Mouse (Mus musculus): Measurements from ENCODE around the gene Ptk7. TPM values are rescaled to one million over a fixed set of nuclear protein-coding genes. Genes with fewer than 3 reads are reported as not detected.

Gene Ptk7
- polyA plus RNA-seq, 1 experiment, result 5.5 TPM

DNA sequence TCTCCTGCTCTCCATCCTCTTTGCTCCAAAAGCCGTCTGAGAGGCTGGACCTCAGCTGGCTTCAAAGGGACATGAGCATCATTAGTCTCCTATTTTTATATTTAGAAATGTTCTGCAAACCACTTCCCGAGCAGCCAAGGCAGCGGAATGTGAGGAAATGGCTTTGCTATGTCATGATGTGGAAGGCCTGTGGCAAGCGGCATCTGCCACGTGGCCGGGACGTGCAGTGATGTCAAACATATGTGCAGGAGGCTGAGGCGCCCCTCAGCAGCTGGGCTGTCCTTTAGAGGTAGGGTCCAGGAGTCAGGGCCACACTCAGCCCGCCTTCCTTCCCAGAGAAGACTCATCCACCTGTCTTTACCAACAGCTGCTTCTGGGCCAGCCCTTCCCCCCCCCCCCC lies 27.1 kb downstream of the Ptk7 start:
- Histone ChIP-seq H3K27ac (ENCODE audit: insufficient read depth, low read length) (no peak overlapping the region), H3K27me3 (ENCODE audit: control insufficient read depth, insufficient read depth, low read length) (no peaks in the 10 kb centered on the region), H3K4me1 (ENCODE audit: control insufficient read depth, insufficient read depth, low read length) (no peaks in the 10 kb centered on the region), H3K4me3 (replicated peaks; ENCODE audit: insufficient read depth, low read depth, low read length) (no peak overlapping the region)
- TF ChIP-seq CTCF (IDR thresholded peaks at IDR 0.05; ENCODE audit: borderline replicate concordance, insufficient read depth, low read depth, low read length) (no peak), POLR2A (IDR thresholded peaks at IDR 0.05; ENCODE audit: borderline replicate concordance, insufficient read depth, low read length) (no peak)
- DNase-seq, result no peak
- WGBS, result 66% methylated on average over 9 of the region's 9 CpGs

DNA sequence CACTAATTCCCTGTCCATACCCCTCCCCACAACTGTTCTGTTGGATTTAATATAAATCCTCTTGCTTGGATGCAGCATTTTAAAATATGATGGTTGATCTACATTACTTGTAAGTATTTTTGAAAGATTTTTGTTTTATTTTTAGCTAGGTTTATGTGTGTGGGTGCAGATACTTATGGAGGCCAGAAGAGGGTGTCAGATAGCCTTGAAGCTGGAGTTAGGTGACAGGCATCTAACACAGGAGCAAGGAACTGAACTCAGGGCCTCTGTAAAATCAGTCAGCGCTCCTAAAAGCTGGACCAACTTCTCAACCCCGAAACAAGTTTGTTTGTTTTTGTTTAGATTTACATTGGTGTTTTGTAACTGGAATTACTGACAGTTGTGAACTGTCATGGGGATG lies 28.7 kb downstream of the Ptk7 start:
- Histone ChIP-seq H3K27me3 (ENCODE audit: control insufficient read depth, insufficient read depth, low read length) (no peaks in the 10 kb centered on the region), H3K4me3 (replicated peaks; ENCODE audit: insufficient read depth, low read depth, low read length) (no peak overlapping the region), H3K4me1 (ENCODE audit: control insufficient read depth, insufficient read depth, low read length) (no peaks in the 10 kb centered on the region), H3K27ac (ENCODE audit: insufficient read depth, low read length) (no peak overlapping the region)
- no peak for DNase-seq
- TF ChIP-seq CTCF (IDR thresholded peaks at IDR 0.05; ENCODE audit: borderline replicate concordance, insufficient read depth, low read depth, low read length), result no peak
- no peak for TF ChIP-seq POLR2A (IDR thresholded peaks at IDR 0.05; ENCODE audit: borderline replicate concordance, insufficient read depth, low read length)
- WGBS, result 95% methylated on average over 2 of the region's 2 CpGs

DNA sequence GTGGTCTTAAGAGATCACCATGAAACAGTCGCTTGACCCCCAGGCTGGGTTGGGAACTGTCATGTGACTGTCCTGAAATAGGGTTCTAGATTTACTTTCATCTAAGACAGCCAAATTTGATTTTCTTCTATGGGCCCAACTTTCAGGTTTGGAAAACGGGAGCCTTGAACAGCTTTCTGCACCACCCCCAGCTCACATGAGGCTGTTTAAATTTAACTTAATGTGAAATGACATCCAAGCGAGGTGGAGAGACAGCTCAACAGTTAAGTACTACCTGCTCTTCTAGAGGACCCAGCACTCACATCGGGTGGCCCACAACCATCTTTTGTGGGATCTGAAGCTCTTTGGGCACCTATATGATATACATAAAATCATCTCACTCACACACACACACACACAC lies 30.3 kb downstream of the Ptk7 start:
- 77% methylated on average over 4 of the region's 4 CpGs for WGBS
- Histone ChIP-seq H3K27me3 (ENCODE audit: control insufficient read depth, insufficient read depth, low read length) (no peaks in the 10 kb centered on the region), H3K4me3 (replicated peaks; ENCODE audit: insufficient read depth, low read depth, low read length) (no peak overlapping the region), H3K4me1 (ENCODE audit: control insufficient read depth, insufficient read depth, low read length) (no peaks in the 10 kb centered on the region), H3K27ac (ENCODE audit: insufficient read depth, low read length) (no peak overlapping the region)
- DNase-seq, result no peak
- TF ChIP-seq POLR2A (IDR thresholded peaks at IDR 0.05; ENCODE audit: borderline replicate concordance, insufficient read depth, low read length) (no peak), CTCF (IDR thresholded peaks at IDR 0.05; ENCODE audit: borderline replicate concordance, insufficient read depth, low read depth, low read length) (no peak)

DNA sequence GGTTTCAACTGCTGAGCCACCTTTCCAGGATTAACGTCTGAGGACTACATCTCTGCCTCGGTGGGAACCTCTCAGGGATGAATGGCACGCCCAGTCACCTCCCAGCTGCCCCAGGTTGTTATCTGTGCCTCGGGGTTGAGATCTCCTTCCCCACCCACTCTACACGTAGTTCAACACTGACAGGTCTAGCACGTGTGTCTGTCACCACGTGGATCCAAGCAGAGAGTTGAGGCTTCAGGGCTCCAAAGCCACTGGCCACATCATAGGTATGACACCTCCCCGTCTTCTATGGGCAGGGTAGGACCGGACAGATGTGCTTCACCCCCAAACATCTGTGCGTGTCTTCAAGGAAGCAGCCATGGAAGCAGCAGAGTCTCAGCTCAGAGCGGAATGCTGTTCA lies 31.3 kb downstream of the Ptk7 start:
- TF ChIP-seq POLR2A (IDR thresholded peaks at IDR 0.05; ENCODE audit: borderline replicate concordance, insufficient read depth, low read length) (no peak), CTCF (IDR thresholded peaks at IDR 0.05; ENCODE audit: borderline replicate concordance, insufficient read depth, low read depth, low read length) (no peak)
- WGBS, result 94% methylated on average over 11 of the region's 11 CpGs

DNA sequence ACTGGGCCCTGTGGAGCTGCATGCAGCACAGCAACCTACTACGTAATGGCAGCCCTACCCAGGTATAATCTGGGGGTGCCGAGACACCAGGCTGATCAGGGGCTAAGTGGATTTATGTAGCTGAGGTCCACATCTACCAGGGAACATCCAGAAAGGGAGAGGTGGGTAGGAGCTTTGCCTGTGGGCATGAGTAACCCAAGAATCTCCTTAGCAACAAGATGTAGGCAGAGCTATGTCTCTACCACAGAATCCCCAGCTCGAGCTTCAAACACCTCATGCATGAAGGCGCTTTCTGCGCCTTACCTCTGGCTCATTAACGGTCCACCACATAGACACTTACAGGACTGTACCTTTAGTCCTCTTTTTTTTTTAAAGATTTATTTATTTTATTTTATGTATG lies 34.0 kb downstream of the Ptk7 start:
- no peak for DNase-seq
- Histone ChIP-seq H3K4me3 (replicated peaks; ENCODE audit: insufficient read depth, low read depth, low read length) (no peak overlapping the region), H3K27me3 (ENCODE audit: control insufficient read depth, insufficient read depth, low read length) (no peaks in the 10 kb centered on the region), H3K4me1 (ENCODE audit: control insufficient read depth, insufficient read depth, low read length) (no peaks in the 10 kb centered on the region), H3K27ac (ENCODE audit: insufficient read depth, low read length) (no peak overlapping the region)
- TF ChIP-seq POLR2A (IDR thresholded peaks at IDR 0.05; ENCODE audit: borderline replicate concordance, insufficient read depth, low read length) (no peak), CTCF (IDR thresholded peaks at IDR 0.05; ENCODE audit: borderline replicate concordance, insufficient read depth, low read depth, low read length) (no peak)
- WGBS, result 85% methylated on average over 6 of the region's 6 CpGs

More for the DNA sequence above, 31.3 kb downstream of the Ptk7 start:
- no peak for DNase-seq
- Histone ChIP-seq H3K27ac (ENCODE audit: insufficient read depth, low read length) (no peak overlapping the region), H3K4me3 (replicated peaks; ENCODE audit: insufficient read depth, low read depth, low read length) (no peak overlapping the region), H3K27me3 (ENCODE audit: control insufficient read depth, insufficient read depth, low read length) (no peaks in the 10 kb centered on the region), H3K4me1 (ENCODE audit: control insufficient read depth, insufficient read depth, low read length) (no peaks in the 10 kb centered on the region)

DNA sequence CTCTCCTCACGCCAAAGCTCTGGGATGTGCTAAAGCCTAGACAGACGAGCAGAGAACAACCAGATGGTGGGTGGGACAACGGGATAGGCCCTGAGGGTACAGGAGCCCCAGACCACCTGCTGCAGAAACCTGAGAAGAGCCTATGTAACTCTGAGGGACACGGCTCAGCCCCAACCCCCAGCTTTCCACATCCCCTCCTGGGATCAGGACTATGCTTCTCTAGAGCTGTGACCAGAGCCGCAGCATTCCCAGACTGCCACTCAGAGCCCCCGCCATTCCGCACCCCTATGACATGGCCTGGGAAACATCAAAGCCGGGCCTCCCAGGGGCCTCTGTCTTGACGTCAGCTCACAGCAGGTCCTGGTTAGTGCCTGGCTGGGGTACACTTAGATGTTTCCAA lies 34.7 kb downstream of the Ptk7 start:
- TF ChIP-seq POLR2A (IDR thresholded peaks at IDR 0.05; ENCODE audit: borderline replicate concordance, insufficient read depth, low read length), result no peak
- TF ChIP-seq CTCF (IDR thresholded peaks at IDR 0.05; ENCODE audit: borderline replicate concordance, insufficient read depth, low read depth, low read length), result no peak
- no peak for DNase-seq
- no peak overlapping the region for H3K4me3 ChIP-seq (replicated peaks; ENCODE audit: insufficient read depth, low read depth, low read length)
- no peak overlapping the region for H3K27ac ChIP-seq (ENCODE audit: insufficient read depth, low read length)
- H3K4me1 ChIP-seq (ENCODE audit: control insufficient read depth, insufficient read depth, low read length), result no peaks in the 10 kb centered on the region
- no peaks in the 10 kb centered on the region for H3K27me3 ChIP-seq (ENCODE audit: control insufficient read depth, insufficient read depth, low read length)
- WGBS, result 59% methylated on average over 9 of the region's 9 CpGs

DNA sequence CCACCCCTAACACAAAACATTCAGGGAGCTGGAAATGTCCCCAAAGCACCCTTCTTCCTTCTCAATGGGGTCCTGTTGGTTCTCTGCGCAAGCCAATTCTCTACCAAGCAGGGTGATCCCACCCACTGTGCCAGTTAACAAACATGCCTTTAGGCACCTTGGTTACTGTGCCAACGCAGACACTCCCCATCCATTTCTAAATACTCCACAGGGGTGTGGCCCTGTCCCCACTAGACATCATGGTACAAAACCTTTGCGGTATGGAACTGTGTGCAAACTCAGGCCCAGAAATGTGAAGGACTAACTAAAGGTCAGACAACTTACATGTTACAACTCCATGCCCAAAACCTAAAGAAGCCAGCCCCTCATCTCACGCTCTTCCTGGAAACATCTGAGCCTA lies 36.2 kb downstream of the Ptk7 start:
- 80% methylated on average over 4 of the region's 4 CpGs for WGBS
- DNase-seq, result no peak
- no peak overlapping the region for H3K4me3 ChIP-seq (replicated peaks; ENCODE audit: insufficient read depth, low read depth, low read length)
- H3K27ac ChIP-seq (ENCODE audit: insufficient read depth, low read length), result no peak overlapping the region
- H3K4me1 ChIP-seq (ENCODE audit: control insufficient read depth, insufficient read depth, low read length), result no peaks in the 10 kb centered on the region
- no peaks in the 10 kb centered on the region for H3K27me3 ChIP-seq (ENCODE audit: control insufficient read depth, insufficient read depth, low read length)
- TF ChIP-seq POLR2A (IDR thresholded peaks at IDR 0.05; ENCODE audit: borderline replicate concordance, insufficient read depth, low read length) (no peak), CTCF (IDR thresholded peaks at IDR 0.05; ENCODE audit: borderline replicate concordance, insufficient read depth, low read depth, low read length) (no peak)

DNA sequence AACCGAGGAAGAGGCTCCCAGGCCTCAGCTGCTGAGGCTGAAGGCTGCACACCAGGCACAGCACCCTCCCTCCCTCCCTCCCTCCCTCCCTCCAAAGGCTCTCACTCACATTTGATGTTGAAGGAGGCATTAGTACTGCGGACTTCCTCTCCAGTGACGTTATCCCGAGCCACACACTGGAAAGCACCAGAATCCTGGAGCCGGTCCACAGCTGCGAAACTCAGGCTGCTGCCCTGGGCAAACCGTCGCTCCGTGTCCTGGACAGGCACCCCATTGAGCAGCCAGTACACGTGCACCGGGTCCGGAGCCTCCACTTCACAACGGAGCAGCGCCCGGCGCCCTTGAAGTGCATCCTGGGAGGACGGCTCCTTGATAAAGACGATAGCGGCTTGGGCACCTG lies 37.9 kb downstream of the Ptk7 start:
- H3K27me3 ChIP-seq (ENCODE audit: control insufficient read depth, insufficient read depth, low read length), result no peaks in the 10 kb centered on the region
- no peak overlapping the region for H3K27ac ChIP-seq (ENCODE audit: insufficient read depth, low read length)
- WGBS, result 60% methylated on average over 19 of the region's 19 CpGs
- TF ChIP-seq CTCF (IDR thresholded peaks at IDR 0.05; ENCODE audit: borderline replicate concordance, insufficient read depth, low read depth, low read length) (no peak), POLR2A (IDR thresholded peaks at IDR 0.05; ENCODE audit: borderline replicate concordance, insufficient read depth, low read length) (no peak)
- no peak overlapping the region for H3K4me3 ChIP-seq (replicated peaks; ENCODE audit: insufficient read depth, low read depth, low read length)
- DNase-seq, result no peak
- no peaks in the 10 kb centered on the region for H3K4me1 ChIP-seq (ENCODE audit: control insufficient read depth, insufficient read depth, low read length)
